Mouse (Mus musculus): Measurements from ENCODE around the gene Slc34a1.

DNA sequence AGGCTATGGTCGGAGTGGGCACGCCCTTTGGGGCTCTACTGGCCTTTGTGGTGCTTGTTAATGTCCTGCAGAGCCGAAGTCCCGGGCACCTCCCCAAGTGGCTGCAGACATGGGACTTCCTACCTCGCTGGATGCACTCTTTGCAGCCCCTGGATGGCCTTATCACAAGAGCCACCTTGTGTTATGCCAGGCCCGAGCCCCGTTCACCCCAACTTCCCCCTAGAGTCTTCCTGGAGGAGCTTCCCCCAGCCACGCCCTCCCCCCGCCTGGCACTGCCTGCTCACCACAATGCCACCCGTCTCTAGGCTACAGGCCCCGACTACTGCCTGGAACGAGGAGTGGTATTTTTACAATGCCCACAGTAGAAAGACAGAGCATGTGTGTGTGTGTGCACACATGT is 15.3 kb downstream of the Slc34a1 start:
- TF ChIP-seq HCFC1 (IDR thresholded peaks at IDR 0.05; ENCODE audit: borderline replicate concordance, insufficient read depth, low read length), result no peak
- TF ChIP-seq MAFK (IDR thresholded peaks at IDR 0.05; ENCODE audit: insufficient read depth, low read depth, low read length), result no peak
